Mouse (Mus musculus) kidney, embryonic 14.5 days (tissue): Measurements from ENCODE around the gene Mars. TPM values are rescaled to one million over a fixed set of nuclear protein-coding genes. Genes with fewer than 3 reads are reported as not detected.

Experiments used
- ATAC-seq: fragments of 200-750 bp; cut with Nextera tagmentation; 2 replicates; pipeline ENCODE4 v1.8.0; 2017; ENCODE audit warnings: moderate number of reproducible peaks, mild to moderate bottlenecking, moderate TSS enrichment, moderate library complexity; ENCODE audit not compliant: low FRiP score, low TSS enrichment
- H3K27ac ChIP-seq: fragments of 300-500 bp; sonication (generic); 2 replicates; pipeline ENCODE4 v1.5.1; 2014; ENCODE audit warnings: low read depth, mild to moderate bottlenecking, low read length, moderate library complexity, mixed read lengths
- H3K27me3 ChIP-seq: fragments of 300-500 bp; sonication (generic); 2 replicates; pipeline ENCODE4 v1.6.1; 2014; ENCODE audit warnings: mild to moderate bottlenecking, low read length; ENCODE audit not compliant: control insufficient read depth, insufficient read depth
- H3K36me3 ChIP-seq: fragments of 300-500 bp; sonication (generic); 2 replicates; pipeline ENCODE4 v1.6.1; 2014; ENCODE audit warnings: low read length, mixed read lengths; ENCODE audit not compliant: control insufficient read depth, insufficient read depth
- H3K4me1 ChIP-seq: fragments of 300-500 bp; sonication (generic); 2 replicates; pipeline ENCODE4 v1.6.1; 2014; ENCODE audit warnings: low read length, mixed read lengths; ENCODE audit not compliant: control insufficient read depth, insufficient read depth
- H3K4me2 ChIP-seq: fragments of 300-500 bp; sonication (generic); replicated peaks from 2 replicates; pipeline ENCODE4 v1.6.1; 2014; ENCODE audit warnings: low read depth, mild to moderate bottlenecking, low read length
- H3K4me3 ChIP-seq: fragments of 300-500 bp; sonication (generic); 2 replicates; pipeline ENCODE4 v1.5.1; 2014; ENCODE audit warnings: mild to moderate bottlenecking, low read length
- H3K9ac ChIP-seq: fragments of 300-500 bp; sonication (generic); 2 replicates; pipeline ENCODE4 v1.6.1; 2014; ENCODE audit warnings: low read depth, mild to moderate bottlenecking, low read length, moderate library complexity
- H3K9me3 ChIP-seq: fragments of 300-500 bp; sonication (generic); 2 replicates; pipeline ENCODE4 v1.6.1; 2016; ENCODE audit warnings: low read length; ENCODE audit not compliant: control insufficient read depth
- WGBS: fragments of 180-500 bp; shearing (Covaris S2); extraction: QIAGEN DNeasy Blood & Tissue Kit; methylation state at CpG from one replicate; pipeline ENCODE4 v1.1.7; 2014; 5-methylcytosine and 5-hydroxymethylcytosine counted together
- polyA plus RNA-seq: library from polyadenylated mRNA; unstranded; fragments of >200 nt; fragmentation: Nextera tagmentation; extraction: Ambion mirVana; gene quantifications from 2 replicates; pipeline ENCODE4 v1.2.1, GENCODE M21; 2014

Gene Mars
- polyA plus RNA-seq, 1 experiment from 2014 or later, result 146 TPM

DNA sequence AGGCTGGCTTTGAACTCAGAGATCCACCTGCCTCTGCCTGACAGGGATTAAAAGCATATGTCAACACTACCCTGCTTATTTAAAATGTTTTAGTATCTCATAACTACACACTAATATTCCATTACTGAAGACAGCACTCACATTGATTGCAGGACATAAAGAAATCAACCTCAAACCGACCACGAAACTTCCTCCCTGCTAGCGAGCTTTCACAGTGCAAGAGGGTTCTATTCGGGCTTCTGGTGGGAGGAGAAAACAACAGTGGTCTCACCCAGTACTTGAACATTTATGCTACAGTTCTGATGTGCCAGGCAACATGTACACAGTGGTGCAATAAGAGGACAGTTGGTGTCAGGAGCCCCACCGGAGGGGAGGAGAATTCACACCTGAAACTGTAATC, 60.8 kb downstream of the Mars start:
- Histone ChIP-seq H3K4me3 (no peak overlapping the region), H3K36me3 (no peaks in the 10 kb centered on the region), H3K27me3 (no peaks in the 10 kb centered on the region), H3K9me3 (no peaks in the 10 kb centered on the region), H3K4me1 (no peaks in the 10 kb centered on the region), H3K9ac (no peak overlapping the region), H3K27ac (no peak overlapping the region), H3K4me2 (no peak overlapping the region)
- no peak for ATAC-seq
- WGBS, result 70% methylated on average over 5 of the region's 5 CpGs

Other genes with a start within 250 kb of the Mars start
- 2,221 and 2,763 TPM in 2 replicates for gene Cdk4, start 248.3 kb downstream of the Mars start, polyA plus RNA-seq
- 106 and 153 TPM in 2 replicates for gene Tspan31, start 241.5 kb downstream of the Mars start, polyA plus RNA-seq
- gene Agap2, start 236.5 kb downstream of the Mars start, polyA plus RNA-seq, result 0.07 and 0.61 TPM in 2 replicates
- gene Os9, start 190.7 kb downstream of the Mars start, polyA plus RNA-seq, result 31.4 and 47.5 TPM in 2 replicates
- gene B4galnt1, start 146.6 kb downstream of the Mars start, polyA plus RNA-seq, result 6.2 and 8.7 TPM in 2 replicates
- gene Slc26a10, start 131.1 kb downstream of the Mars start, polyA plus RNA-seq, result 2.0 and 2.3 TPM in 2 replicates
- 31.0 and 32.9 TPM in 2 replicates for gene Arhgef25, start 121.7 kb downstream of the Mars start, polyA plus RNA-seq
- 107 and 117 TPM in 2 replicates for gene Dtx3, start 116.1 kb downstream of the Mars start, polyA plus RNA-seq
- gene Pip4k2c, start 100.2 kb downstream of the Mars start, polyA plus RNA-seq, result 19.2 and 31.0 TPM in 2 replicates
- 0.37 and 0.57 TPM in 2 replicates for gene Kif5a, start 48.4 kb downstream of the Mars start, polyA plus RNA-seq
- 164 and 173 TPM in 2 replicates for gene Dctn2, start 45.4 kb downstream of the Mars start, polyA plus RNA-seq
- gene Mbd6, start 22.8 kb downstream of the Mars start, polyA plus RNA-seq, result 16.2 and 22.3 TPM in 2 replicates
- 3.0 and 3.1 TPM in 2 replicates for gene Arhgap9, start 10.2 kb upstream of the Mars start, polyA plus RNA-seq
- gene Gli1, start 30.2 kb upstream of the Mars start, polyA plus RNA-seq, result 8.2 and 9.2 TPM in 2 replicates
- gene Inhbe, start 42.6 kb upstream of the Mars start, polyA plus RNA-seq, result 0.07 and 0.08 TPM in 2 replicates
- 0.10 and 0.22 TPM in 2 replicates for gene Inhbc, start 58.6 kb upstream of the Mars start, polyA plus RNA-seq
- 36.6 and 37.9 TPM in 2 replicates for gene R3hdm2, start 68.5 kb upstream of the Mars start, polyA plus RNA-seq
- 0.39 and 0.50 TPM in 2 replicates for gene Stac3, start 189.9 kb upstream of the Mars start, polyA plus RNA-seq
- 27.1 and 32.7 TPM in 2 replicates for gene Ndufa4l2, start 203.2 kb upstream of the Mars start, polyA plus RNA-seq
- gene Shmt2, start 210.7 kb upstream of the Mars start, polyA plus RNA-seq, result 68.9 and 99.8 TPM in 2 replicates
- gene Nxph4, start 222.8 kb upstream of the Mars start, polyA plus RNA-seq, result 0.49 and 1.2 TPM in 2 replicates